Mouse (Mus musculus) CH12.LX (cell line): ENCODE measurements around the gene Rgs12. TPM values are rescaled to one million over a fixed set of nuclear protein-coding genes. Genes with fewer than 3 reads are reported as not detected.

ENCODE experiments used
- DNase-seq: peaks from one replicate; pipeline ENCODE4 v3.0.0-alpha.2; 2013; ENCODE audit errors: extremely low read depth
- H3K27ac ChIP-seq: 2 replicates; pipeline ENCODE4 v1.5.1; 2012; ENCODE audit warnings: low read depth, mild to moderate bottlenecking, control low read depth, moderate library complexity; ENCODE audit not compliant: insufficient read depth
- H3K27me3 ChIP-seq: replicated peaks from 2 replicates; pipeline ENCODE3; 2012; ENCODE audit warnings: inconsistent platforms
- H3K36me3 ChIP-seq, 2 experiments: replicated peaks in 1 of 2; 2 replicates each; pipeline versions ENCODE3 to v1.6.1; 2012; ENCODE audit warnings: inconsistent platforms in 1 of 2, low read length in 1 of 2, mild to moderate bottlenecking in 1 of 2, mixed read lengths in 1 of 2, moderate library complexity in 1 of 2; ENCODE audit not compliant: control insufficient read depth in 1 of 2, insufficient read depth in 1 of 2
- H3K4me1 ChIP-seq, 2 experiments: 2 replicates each; pipeline ENCODE4 v1.6.1; 2012; ENCODE audit warnings: inconsistent platforms in 1 of 2, moderate library complexity in 1 of 2; ENCODE audit not compliant: insufficient read depth in 2 of 2, control insufficient read depth in 1 of 2
- H3K4me2 ChIP-seq: 2 replicates; pipeline ENCODE4 v1.6.1; 2012; ENCODE audit warnings: low read depth, mild to moderate bottlenecking, control low read depth; ENCODE audit not compliant: poor library complexity, insufficient read depth, severe bottlenecking
- H3K4me3 ChIP-seq, 3 experiments: fragments of 150-350 bp in 1 of 3; sonication (generic) in 1 of 3; replicated peaks in 1 of 3; 2 replicates each; pipeline versions ENCODE3 to v1.5.1; 2011 to 2012; ENCODE audit warnings: low read depth in 2 of 3, low read length in 2 of 3, mild to moderate bottlenecking in 2 of 3, moderate library complexity in 2 of 3, control low read depth in 1 of 3, improper control_type of control experiment in 1 of 3, inconsistent platforms in 1 of 3, mixed read lengths in 1 of 3; ENCODE audit not compliant: poor library complexity in 1 of 3
- H3K79me2 ChIP-seq: replicated peaks from 2 replicates; pipeline ENCODE4 v1.6.1; 2012; ENCODE audit warnings: mild to moderate bottlenecking, moderate library complexity; ENCODE audit not compliant: control insufficient read depth, poor library complexity, insufficient read depth, severe bottlenecking; ENCODE audit errors: extremely low read depth
- H3K9ac ChIP-seq: 2 replicates; pipeline ENCODE4 v1.6.1; 2012; ENCODE audit warnings: low read depth, mild to moderate bottlenecking, control low read depth, moderate library complexity; ENCODE audit not compliant: insufficient read depth
- H3K9me3 ChIP-seq: replicated peaks from 2 replicates; pipeline ENCODE3; 2012; ENCODE audit warnings: low read length, inconsistent platforms, mixed read lengths
- BHLHE40 ChIP-seq: IDR thresholded peaks from 2 replicates; pipeline ENCODE4 v1.6.1; 2011; ENCODE audit warnings: mild to moderate bottlenecking, low read depth, low read length, improper control_type of control experiment
- EP300 ChIP-seq: IDR thresholded peaks from 2 replicates; pipeline ENCODE4 v1.6.1; 2011; ENCODE audit warnings: low read length, improper control_type of control experiment
- GABPA ChIP-seq: IDR thresholded peaks from 2 replicates; pipeline ENCODE4 v1.6.1; 2012; ENCODE audit warnings: low read depth, low read length, improper control_type of control experiment, inconsistent platforms; ENCODE audit not compliant: insufficient replicate concordance
- HCFC1 ChIP-seq: IDR thresholded peaks from 2 replicates; pipeline ENCODE4 v1.6.1; 2012; ENCODE audit warnings: low read depth, mild to moderate bottlenecking, inconsistent platforms, low read length, improper control_type of control experiment
- JUN ChIP-seq: IDR thresholded peaks from 2 replicates; pipeline ENCODE4 v1.6.1; 2011; ENCODE audit warnings: low read depth, mild to moderate bottlenecking, low read length, improper control_type of control experiment, moderate library complexity; ENCODE audit not compliant: insufficient read depth
- KAT2A ChIP-seq: IDR thresholded peaks from 2 replicates; pipeline ENCODE4 v1.6.1; 2012; ENCODE audit warnings: low read length, improper control_type of control experiment, inconsistent platforms; ENCODE audit not compliant: insufficient replicate concordance
- MXI1 ChIP-seq: IDR thresholded peaks from 2 replicates; pipeline ENCODE4 v1.6.1; 2011; ENCODE audit warnings: mild to moderate bottlenecking, low read depth, low read length, improper control_type of control experiment
- NELFE ChIP-seq: IDR thresholded peaks from 2 replicates; pipeline ENCODE4 v1.6.1; 2011; ENCODE audit warnings: low read depth, low read length, improper control_type of control experiment
- POLR2A ChIP-seq: IDR thresholded peaks from 2 replicates; pipeline ENCODE4 v1.6.1; 2011; ENCODE audit warnings: low read depth, mild to moderate bottlenecking, improper control_type of control experiment, low read length
- RAD21 ChIP-seq: IDR thresholded peaks from 2 replicates; pipeline ENCODE4 v1.6.1; 2011; ENCODE audit warnings: low read depth, mild to moderate bottlenecking, low read length, improper control_type of control experiment, moderate library complexity
- RCOR1 ChIP-seq: conservative IDR thresholded peaks from 2 replicates; pipeline ENCODE4 v1.6.1; 2012; ENCODE audit warnings: low read depth, mild to moderate bottlenecking, inconsistent platforms, low read length, improper control_type of control experiment
- SIN3A ChIP-seq: IDR thresholded peaks from 2 replicates; pipeline ENCODE4 v1.6.1; 2012; ENCODE audit warnings: low read length, improper control_type of control experiment, inconsistent platforms
- SMC3 ChIP-seq: IDR thresholded peaks from 2 replicates; pipeline ENCODE4 v1.6.1; 2011; ENCODE audit warnings: low read depth, low read length, improper control_type of control experiment
- TBP ChIP-seq: conservative IDR thresholded peaks from 2 replicates; pipeline ENCODE4 v1.6.1; 2011; ENCODE audit warnings: low read depth, low read length, improper control_type of control experiment
- USF1 ChIP-seq: IDR thresholded peaks from 2 replicates; pipeline ENCODE4 v1.6.1; 2014; ENCODE audit warnings: low read depth, mild to moderate bottlenecking, inconsistent platforms, low read length, improper control_type of control experiment
- USF2 ChIP-seq: conservative IDR thresholded peaks from 2 replicates; pipeline ENCODE4 v1.6.1; 2011; ENCODE audit warnings: low read depth, low read length, improper control_type of control experiment
- ZC3H11A ChIP-seq: IDR thresholded peaks from 2 replicates; pipeline ENCODE4 v1.6.1; 2012; ENCODE audit warnings: low read depth, mild to moderate bottlenecking, inconsistent platforms, low read length, improper control_type of control experiment
- ZKSCAN1 ChIP-seq: IDR thresholded peaks from 2 replicates; pipeline ENCODE4 v1.6.1; 2012; ENCODE audit warnings: low read depth, inconsistent platforms, low read length, improper control_type of control experiment, borderline replicate concordance
- dilution Hi-C: fragments of 300-500 bp; cut with MboI; formaldehyde crosslinking; loops from 2 replicates; pipeline ENCODE4 v1.14.3; 2020; ENCODE audit warnings: low sequenced_read_pairs; ENCODE audit not compliant: extremely low pct_unique_long_range_greater_than_20kb, extremely low pct_ligation_motif_present
- in situ Hi-C: fragments of 300-500 bp; cut with MboI; formaldehyde crosslinking; loops from 3 replicates; pipeline ENCODE4 v1.14.3; 2019; ENCODE audit warnings: low sequenced_read_pairs, low pct_ligation_motif_present, low pct_unique_long_range_greater_than_20kb, mixed read lengths
- polyA plus RNA-seq: library from polyadenylated mRNA; unstranded; fragments of >175 nt; gene quantifications from 2 replicates; pipeline ENCODE4 v1.2.1, GENCODE M21; 2012; ENCODE audit warnings: low read depth; ENCODE audit not compliant: insufficient read length
- total RNA-seq, 2 experiments: library from RNA; depleted of rRNA; stranded (reverse); fragments of 300-350 nt in 1 of 2; fragments of >200 nt in 1 of 2; gene quantifications; 2 replicates each; pipeline ENCODE4 v1.2.3; 2012 to 2014

Gene Rgs12
- total and polyA plus RNA-seq, 3 experiments, result 6.8 to 9.8 (median 8.1) TPM

- Histone ChIP-seq H3K4me2 (no peak overlapping the region), H3K9ac (no peak overlapping the region), H3K4me3 (no peak overlapping the region), H3K36me3 (no peaks in the 10 kb centered on the region), H3K27ac (no peak overlapping the region), H3K27me3 (peaks cover 97% of the 10 kb centered on the region), H3K4me1 (no peaks in the 10 kb centered on the region; a peak in 1 of 4 replicates), H3K79me2 (no peaks in the 10 kb centered on the region), H3K9me3 (no peaks in the 10 kb centered on the region)
- no peak for DNase-seq
- in situ Hi-C loops (no loop called here), dilution Hi-C loops (no loop called here)
- TF ChIP-seq EP300, result no peak
- TF ChIP-seq USF2, result no peak
- no peak for TF ChIP-seq RCOR1
- TF ChIP-seq NELFE, result no peak
- TF ChIP-seq MXI1, result no peak
- no peak for TF ChIP-seq USF1
- TF ChIP-seq BHLHE40, result no peak
- TF ChIP-seq KAT2A, result no peak
- no peak for TF ChIP-seq SMC3
- no peak for TF ChIP-seq TBP
Measured at GRCm38 (mm10) chr5:35076369-35076768, 127.1 kb downstream of the Rgs12 start.

- dilution Hi-C loops, result no loop called here
- Histone ChIP-seq H3K79me2 (no peaks in the 10 kb centered on the region), H3K27me3 (peaks cover 98% of the 10 kb centered on the region), H3K4me2 (no peak overlapping the region), H3K4me1 (no peaks in the 10 kb centered on the region; a peak in 1 of 4 replicates), H3K36me3 (no peaks in the 10 kb centered on the region), H3K9me3 (no peaks in the 10 kb centered on the region), H3K4me3 (no peak overlapping the region), H3K9ac (no peak overlapping the region), H3K27ac (no peak overlapping the region)
- DNase-seq, result no peak
- in situ Hi-C loops, result no loop called here
- no peak for TF ChIP-seq BHLHE40
- no peak for TF ChIP-seq GABPA
- no peak for TF ChIP-seq JUN
- no peak for TF ChIP-seq HCFC1
- TF ChIP-seq SIN3A, result no peak
- no peak for TF ChIP-seq POLR2A
Measured at GRCm38 (mm10) chr5:35079101-35079500, 129.9 kb downstream of the Rgs12 start.

GRCm38 (mm10) chr5:35084913-35085312, 135.7 kb downstream of the Rgs12 start:
- H3K4me2 ChIP-seq, result no peak overlapping the region

More at GRCm38 (mm10) chr5:35084913-35085312, 135.7 kb downstream of the Rgs12 start:
- H3K79me2 ChIP-seq, result no peaks in the 10 kb centered on the region
- peaks cover 76% of the 10 kb centered on the region for H3K27me3 ChIP-seq
- H3K27ac ChIP-seq, result no peak overlapping the region
- in situ Hi-C loops, result no loop called here
- no peaks in the 10 kb centered on the region for H3K9me3 ChIP-seq
- H3K9ac ChIP-seq, result no peak overlapping the region
- TF ChIP-seq KAT2A (no peak), USF2 (no peak), MXI1 (no peak), RAD21 (no peak), GABPA (no peak), ZKSCAN1 (no peak), ZC3H11A (no peak), SMC3 (no peak)
- TF ChIP-seq, all 38 proteins: peak for 0
- peaks cover 0 to 2% of the 10 kb centered on the region in 2 experiments for H3K36me3 ChIP-seq
- dilution Hi-C loops, result no loop called here
- H3K4me1 ChIP-seq, result no peaks in the 10 kb centered on the region
- no peak overlapping the region for H3K4me3 ChIP-seq
- no peak for DNase-seq
